Mouse (Mus musculus) left cerebral cortex, adult 18-20 months (tissue): ENCODE data around the gene Gtf2h1. TPM values are rescaled to one million over a fixed set of nuclear protein-coding genes. Genes with fewer than 3 reads are reported as not detected.

Source experiments
- DNase-seq, 2 experiments: peaks; one replicate each; pipeline ENCODE4 v3.0.0; 2021 to 2022; ENCODE audit warnings: low spot score in 2 of 2, mixed read lengths in 1 of 2
- total RNA-seq, 2 experiments: library from RNA; stranded (reverse); gene quantifications; 2 replicates each; pipeline ENCODE4 v1.2.3; 2021

Gtf2h1 gene
- total RNA-seq, 2 experiments from 2014 or later, result 37.4 to 41.9 TPM

DNA sequence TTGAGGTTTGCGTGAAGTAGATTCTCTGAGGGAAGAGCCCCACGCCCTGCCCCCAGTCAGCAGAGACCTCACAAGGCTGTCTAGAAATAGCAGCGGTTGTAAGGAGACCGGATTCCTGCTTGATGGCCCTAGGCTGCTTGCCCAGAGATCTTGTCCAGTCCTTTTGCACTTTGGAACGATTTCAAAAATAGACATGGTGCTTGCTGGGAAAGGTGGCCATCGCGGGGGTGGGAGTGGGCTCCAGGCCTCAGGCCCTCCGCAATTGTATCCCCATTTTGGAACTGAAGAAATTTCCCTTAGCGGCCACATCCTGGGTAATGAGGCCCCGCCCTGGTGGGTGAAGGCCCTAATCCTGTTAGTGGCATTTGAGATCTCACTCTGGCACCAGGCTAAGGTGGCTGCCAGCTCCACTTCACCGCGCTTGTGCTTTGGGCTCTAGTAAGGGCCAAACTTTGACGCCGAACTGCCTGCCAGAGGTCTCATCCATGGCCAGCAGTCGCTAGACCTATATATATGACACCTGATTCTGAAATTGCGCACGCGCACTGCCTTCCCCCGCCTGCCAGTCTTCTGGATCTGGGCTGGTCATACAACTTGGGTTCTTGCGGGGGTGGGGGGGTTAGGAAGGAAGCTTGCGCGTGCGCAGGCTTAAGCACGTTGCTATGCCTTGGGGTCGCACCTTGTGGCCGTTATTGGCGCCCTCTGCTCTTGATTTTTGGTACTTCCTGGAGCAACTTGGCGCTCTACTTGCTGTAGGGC, 50.8 kb downstream of the Gtf2h1 start:
- peak; percentile 19 to 35 for DNase-seq

DNA sequence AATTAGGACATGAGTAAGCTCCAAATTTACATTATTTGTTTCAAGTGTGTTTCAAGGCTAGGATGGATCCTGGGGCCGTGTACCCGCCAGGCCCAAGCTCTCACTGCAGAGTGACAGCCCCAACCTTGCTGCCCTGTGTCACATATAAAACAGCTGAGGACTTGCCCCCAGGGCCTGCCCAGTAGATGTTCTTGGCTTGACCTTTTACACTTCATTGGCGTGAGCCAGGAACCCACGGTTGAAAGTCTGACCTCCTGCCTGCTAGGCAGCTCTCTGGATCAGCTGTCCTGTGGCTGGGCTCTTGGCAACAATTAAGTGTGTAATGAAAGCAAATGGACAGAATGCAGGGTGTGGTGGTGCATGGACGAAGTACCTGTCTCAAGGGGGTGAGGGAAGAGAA, 53.4 kb downstream of the Gtf2h1 start:
- DNase-seq, result no peak

DNA sequence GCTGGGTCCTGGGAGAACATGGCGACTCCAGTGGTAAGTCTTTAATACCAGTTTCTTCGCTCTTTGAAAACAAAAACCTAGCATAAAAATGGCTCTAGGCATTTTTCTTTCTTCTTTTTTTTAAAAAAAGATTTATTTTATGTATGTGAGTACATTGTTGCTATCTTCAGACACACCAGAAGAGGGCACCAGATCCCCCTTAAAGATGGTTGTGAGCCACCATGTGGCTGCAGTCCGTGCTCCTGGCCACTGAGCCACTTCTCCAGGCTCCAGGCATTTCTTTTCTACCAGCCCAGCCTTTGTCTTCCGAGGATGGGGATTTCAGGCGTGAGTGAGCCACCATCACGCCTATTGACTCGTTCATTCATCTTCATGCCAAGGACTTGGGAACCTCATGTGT, 55.1 kb downstream of the Gtf2h1 start:
- no peak for DNase-seq

- DNase-seq, result no peak
Measured at GRCm38 (mm10) chr7:46852666-46853065, 56.8 kb downstream of the Gtf2h1 start.

- DNase-seq, result no peak
Measured at GRCm38 (mm10) chr7:46853365-46853764, 57.5 kb downstream of the Gtf2h1 start.

DNA sequence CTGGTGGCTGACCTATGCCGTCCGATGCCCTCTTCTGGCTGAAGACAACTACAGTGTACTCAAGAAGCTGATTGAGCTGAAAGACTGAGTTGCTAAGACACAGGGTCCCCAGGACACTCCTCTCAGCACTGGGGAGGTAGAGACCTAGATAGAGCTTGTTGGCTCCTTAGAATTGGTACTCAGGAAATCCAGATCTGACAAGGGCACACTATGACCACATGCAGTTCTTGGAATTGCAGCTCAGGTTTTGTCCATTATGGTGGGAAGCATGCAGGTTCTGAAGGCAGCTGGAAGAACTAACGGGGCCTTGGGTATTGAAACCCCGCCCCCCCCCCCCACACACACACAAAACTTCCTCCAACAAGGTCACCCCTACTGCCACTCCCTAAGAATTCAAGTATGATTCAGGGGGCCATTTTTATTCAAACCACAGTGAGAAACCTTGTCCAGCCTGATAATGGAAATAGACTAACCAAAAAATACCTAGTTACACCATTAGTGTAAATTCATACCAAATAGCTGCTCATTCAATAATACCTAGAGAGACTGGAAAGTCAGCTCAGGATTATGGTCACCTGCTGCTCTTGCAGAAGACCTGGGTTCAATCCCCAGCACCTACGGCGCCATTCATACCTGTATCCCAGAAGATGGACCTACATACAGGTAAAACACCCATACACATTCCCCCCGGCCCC, 60.1 kb downstream of the Gtf2h1 start:
- no peak for DNase-seq

DNA sequence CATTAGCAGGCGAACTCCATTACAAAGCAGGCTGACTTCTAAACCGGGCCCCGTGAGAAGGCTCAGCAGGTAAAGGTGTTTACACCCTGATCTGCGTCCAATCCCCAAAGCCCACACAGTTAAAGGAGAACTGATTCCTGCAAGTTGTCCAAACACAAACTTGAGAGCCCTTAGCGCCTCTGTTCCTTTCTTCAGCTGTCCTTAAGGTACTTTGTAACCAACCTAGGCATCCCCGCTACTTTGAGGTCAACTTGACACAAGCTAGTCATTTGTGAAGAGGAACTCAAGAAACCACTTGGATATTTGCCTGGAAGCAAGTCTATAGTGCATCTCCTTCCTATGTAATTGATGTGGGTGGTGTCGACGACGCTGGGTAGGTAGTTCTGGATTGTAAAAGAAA, 61.5 kb downstream of the Gtf2h1 start:
- DNase-seq, result no peak

GRCm38 (mm10) chr7:46859031-46859430, 63.1 kb downstream of the Gtf2h1 start:
- DNase-seq, result peak in 1 of 2 experiments; percentile 19

- DNase-seq, result no peak
Measured at GRCm38 (mm10) chr7:46860996-46861395, 65.1 kb downstream of the Gtf2h1 start, which contains the start of gene Ldhc. Ldhc (plus strand) TSS chr7:46861203.

GRCm38 (mm10) chr7:46871988-46872387, 76.1 kb downstream of the Gtf2h1 start:
- DNase-seq, result no peak

Other genes with a start within 250 kb of the Gtf2h1 start
- gene Sergef, start 156.3 kb upstream of the Gtf2h1 start, total RNA-seq, result 10 to 100 TPM; 73.6 to 85.6 TPM
- under 1 TPM; 0.16 to 0.21 TPM for gene Tph1, start 123.6 kb upstream of the Gtf2h1 start, total RNA-seq
- 1 to 10 TPM; 8.1 to 8.2 TPM for gene Saal1, start 85.4 kb upstream of the Gtf2h1 start, total RNA-seq
- not detected for gene Saa3, start 80.4 kb upstream of the Gtf2h1 start, total RNA-seq
- not detected for gene Saa4, start 63.5 kb upstream of the Gtf2h1 start, total RNA-seq
- not detected for gene Saa1, start 53.1 kb upstream of the Gtf2h1 start, total RNA-seq
- not detected for gene Saa2, start 44.3 kb upstream of the Gtf2h1 start, total RNA-seq
- 10 to 100 TPM; 11.9 to 12.1 TPM for gene Hps5, start within 50 bp of the Gtf2h1 start, total RNA-seq
- 100 to 1,000 TPM; 342 to 355 TPM for gene Ldha, start 45.4 kb downstream of the Gtf2h1 start, total RNA-seq
- gene Ldhc, start 65.1 kb downstream of the Gtf2h1 start, total RNA-seq, result not detected
- gene Tsg101, start 123.9 kb downstream of the Gtf2h1 start, total RNA-seq, result 10 to 100 TPM; 67.9 to 70.2 TPM
- gene Uevld, start 162.4 kb downstream of the Gtf2h1 start, total RNA-seq, result 10 to 100 TPM; 15.7 to 17.2 TPM
- gene Gm9999, start 187.5 kb downstream of the Gtf2h1 start, total RNA-seq, result not detected
- gene Spty2d1, start 212.3 kb downstream of the Gtf2h1 start, total RNA-seq, result 10 to 100 TPM; 17.4 to 20.2 TPM